ENCODE assay signal across 7 mouse cellular contexts in genomic region chr11:75486601-75487285, GRCm38 (mm10). TPM values are rescaled to one million over a fixed set of nuclear protein-coding genes. Genes with fewer than 3 reads are reported as not detected.
DNase-seq lines count a peak whose midpoint lies in the region; ATAC-seq lines count a peak whose summit lies in the region.

Prpf8 (plus strand) TSS chr11:75486816.

- peak within 1 kb of the TSS; percentile 75 for H3K4me3 ChIP-seq in intestine, embryonic 16.5 days (ENCODE audit: low read length)
- peak within 1 kb of the TSS; percentile 91 for H3K4me3 ChIP-seq in midbrain, embryonic 11.5 days (ENCODE audit: low read depth, low read length)

- H3K4me2 ChIP-seq in intestine, embryonic 16.5 days (ENCODE audit: low read depth, low read length), result peak within 1 kb of the TSS; percentile 91
- peak within 1 kb of the TSS; percentile 78 for H3K4me2 ChIP-seq in midbrain, embryonic 11.5 days

- no peaks in the 10 kb centered on the region for H3K27me3 ChIP-seq in intestine, embryonic 16.5 days (replicated peaks; ENCODE audit: control insufficient read depth, insufficient read depth, low read length)
- H3K27me3 ChIP-seq in midbrain, embryonic 11.5 days (ENCODE audit: control insufficient read depth, insufficient read depth, low read length), result no peaks in the 10 kb centered on the region

- peaks cover 6% of the 10 kb centered on the region for H3K4me1 ChIP-seq in intestine, embryonic 16.5 days (ENCODE audit: control insufficient read depth, insufficient read depth, low read length)
- H3K4me1 ChIP-seq in midbrain, embryonic 11.5 days (ENCODE audit: control insufficient read depth, insufficient read depth, low read length), result peaks cover 8% of the 10 kb centered on the region

- H3K36me3 ChIP-seq in intestine, embryonic 16.5 days (ENCODE audit: control insufficient read depth, insufficient read depth, low read length), result peaks cover 16% of the 10 kb centered on the region
- peaks cover 21% of the 10 kb centered on the region for H3K36me3 ChIP-seq in midbrain, embryonic 11.5 days (ENCODE audit: control insufficient read depth, insufficient read depth, low read length)

- under 1% methylated on average over 52 of the region's 52 CpGs for WGBS in intestine, embryonic 16.5 days
- WGBS in midbrain, embryonic 11.5 days, result under 1% methylated on average over 52 of the region's 52 CpGs

- no peaks in the 10 kb centered on the region for H3K9me3 ChIP-seq in intestine, embryonic 16.5 days (ENCODE audit: control insufficient read depth, low read length)
- no peaks in the 10 kb centered on the region for H3K9me3 ChIP-seq in midbrain, embryonic 11.5 days (ENCODE audit: control insufficient read depth, low read length)

- H3K9ac ChIP-seq in intestine, embryonic 16.5 days (ENCODE audit: low read depth, low read length), result peak within 1 kb of the TSS; percentile 96
- peak within 1 kb of the TSS; percentile 96 for H3K9ac ChIP-seq in midbrain, embryonic 11.5 days (ENCODE audit: low read length)

- DNase-seq in adrenal gland, adult 2 months, result peak; percentile 99
- DNase-seq in embryo, embryonic 11.5 days (ENCODE audit: low read depth, low spot score), result peak; percentile 92
- DNase-seq in gastrocnemius, postnatal 4 days (ENCODE audit: low spot score in 2 of 2), result peak; percentile 87 to 92
- peak; percentile 96 to 98 for DNase-seq in left cerebral cortex, postnatal 36 days (ENCODE audit: low spot score in 2 of 2)
- DNase-seq in midbrain, embryonic 11.5 days (ENCODE audit: low spot score, missing footprints), result peak; percentile 99
- peak; percentile 95 for DNase-seq in skeletal muscle tissue, adult 2 months (ENCODE audit: low read depth, low spot score)

- peak; percentile 100 for ATAC-seq in intestine, embryonic 16.5 days
- ATAC-seq in midbrain, embryonic 11.5 days (ENCODE audit: low FRiP score), result peak; percentile 100

- intact Hi-C loops in left cerebral cortex, postnatal 36 days (cut with DNase I), result no loop called here

- H3K27ac ChIP-seq in intestine, embryonic 16.5 days (ENCODE audit: low read length), result peak within 1 kb of the TSS; percentile 62; the same call in 1 of the 2 replicates
- peak within 1 kb of the TSS; percentile 33; the same call in 1 of the 2 replicates for H3K27ac ChIP-seq in midbrain, embryonic 11.5 days (ENCODE audit: low read depth, low read length)

RNA-seq across cellular contexts. Expression of gene Prpf8, which starts in this region (rescaled TPM):
- total RNA-seq in adrenal gland, adult 2 months (2021), result 100 to 1,000 TPM; 132 to 162 TPM
- 43.2 and 58.6 TPM in 2 replicates for polyA plus RNA-seq in adrenal gland, adult 2 months (2012; rRNA removed)
- total RNA-seq in gastrocnemius, postnatal 4 days (2021), result 10 to 100 TPM; 97.2 TPM
- 34.8 and 36.3 TPM in 2 replicates for polyA plus RNA-seq in intestine, embryonic 16.5 days (2015; fragmentation: Nextera tagmentation; extraction: Ambion mirVana)
- total RNA-seq in left cerebral cortex, postnatal 36 days (2021), result 100 to 1,000 TPM; 127 to 138 TPM
- polyA plus RNA-seq in midbrain, embryonic 11.5 days (2014; fragmentation: Nextera tagmentation; extraction: Ambion mirVana), result 94.9 and 100.0 TPM in 2 replicates

Comparison
In these comparisons a context has a peak if more than half of its experiments do, and no peak if none do; other contexts are left out.
1. Peak in every context shown above with its lines: DNase-seq, ATAC-seq, H3K4me3 ChIP-seq and H3K27ac ChIP-seq.